Mouse (Mus musculus): ENCODE data around the gene Pih1d1. TPM values are rescaled to one million over a fixed set of nuclear protein-coding genes. Genes with fewer than 3 reads are reported as not detected.

Pih1d1 gene
- total and polyA plus RNA-seq, 3 experiments, result 37.4 to 69.3 (median 50.3) TPM

- H3K27ac ChIP-seq (ENCODE audit: insufficient read depth, low read depth), result no peak overlapping the region
- dilution Hi-C loops (cut with MboI; ENCODE audit: extremely low pct_ligation_motif_present, extremely low pct_unique_long_range_greater_than_20kb, low sequenced_read_pairs), result no loop called here
- H3K4me1 ChIP-seq (ENCODE audit: control insufficient read depth in 1 of 2, insufficient read depth in 2 of 2), result peaks cover 0 to 17% of the 10 kb centered on the region in 2 experiments; a peak in 2 of 4 replicates
- no peaks in the 10 kb centered on the region for H3K9me3 ChIP-seq (replicated peaks; ENCODE audit: low read length)
- H3K79me2 ChIP-seq (replicated peaks; ENCODE audit: control insufficient read depth, extremely low read depth, insufficient read depth, poor library complexity, severe bottlenecking), result no peaks in the 10 kb centered on the region
- TF ChIP-seq BHLHE40 (IDR thresholded peaks at IDR 0.05; ENCODE audit: low read depth, low read length) (no peak), SMC3 (IDR thresholded peaks at IDR 0.05; ENCODE audit: low read depth, low read length) (no peak), MYC (IDR thresholded peaks at IDR 0.05; ENCODE audit: low read depth, low read length) (no peak), TBP (conservative IDR thresholded peaks at IDR 0.05; ENCODE audit: low read depth, low read length) (no peak), RAD21 (IDR thresholded peaks at IDR 0.05; ENCODE audit: low read depth, low read length) (no peak), PAX5 (IDR thresholded peaks at IDR 0.05; ENCODE audit: low read length) (no peak), MAZ (IDR thresholded peaks at IDR 0.05; ENCODE audit: low read depth, low read length) (no peak), UBTF (IDR thresholded peaks at IDR 0.05; ENCODE audit: low read depth, low read length) (no peak), ZKSCAN1 (IDR thresholded peaks at IDR 0.05; ENCODE audit: borderline replicate concordance, low read depth, low read length) (no peak)
- in situ Hi-C loops (cut with MboI; ENCODE audit: low pct_ligation_motif_present, low pct_unique_long_range_greater_than_20kb, low sequenced_read_pairs), result no loop called here
- DNase-seq (ENCODE audit: extremely low read depth), result no peak
- H3K36me3 ChIP-seq (replicated peaks in 1 of 2; ENCODE audit: control insufficient read depth in 1 of 2, insufficient read depth in 1 of 2, low read length in 1 of 2), result peaks cover 12 to 56% of the 10 kb centered on the region in 2 experiments
- no peak overlapping the region for H3K4me2 ChIP-seq (ENCODE audit: insufficient read depth, low read depth, poor library complexity, severe bottlenecking)
- H3K4me3 ChIP-seq (replicated peaks in 1 of 3; ENCODE audit: low read depth in 2 of 3, low read length in 2 of 3, poor library complexity in 1 of 3), result no peak overlapping the region
- no peak overlapping the region for H3K9ac ChIP-seq (ENCODE audit: insufficient read depth, low read depth)
- H3K27me3 ChIP-seq (replicated peaks), result no peaks in the 10 kb centered on the region
Measured at GRCm38 (mm10) chr7:45141319-45141718, 12.8 kb upstream of the Pih1d1 start.

- TF ChIP-seq TBP (conservative IDR thresholded peaks at IDR 0.05; ENCODE audit: low read depth, low read length) (no peak), EP300 (IDR thresholded peaks at IDR 0.05; ENCODE audit: low read length) (no peak), ZNF384 (IDR thresholded peaks at IDR 0.05; ENCODE audit: low read depth, low read length) (no peak), IRF4 (IDR thresholded peaks at IDR 0.05; ENCODE audit: low read depth, low read length) (no peak), ZKSCAN1 (IDR thresholded peaks at IDR 0.05; ENCODE audit: borderline replicate concordance, low read depth, low read length) (no peak), CHD2 (IDR thresholded peaks at IDR 0.05; ENCODE audit: low read length) (no peak), ZMIZ1 (IDR thresholded peaks at IDR 0.05; ENCODE audit: low read depth, low read length) (no peak), BHLHE40 (IDR thresholded peaks at IDR 0.05; ENCODE audit: low read depth, low read length) (no peak), ETS1 (conservative IDR thresholded peaks at IDR 0.05; ENCODE audit: low read depth, low read length) (no peak)
- Histone ChIP-seq H3K4me1 (ENCODE audit: control insufficient read depth in 1 of 2, insufficient read depth in 2 of 2) (peaks cover 0 to 13% of the 10 kb centered on the region in 2 experiments; a peak in 2 of 4 replicates), H3K4me2 (ENCODE audit: insufficient read depth, low read depth, poor library complexity, severe bottlenecking) (no peak overlapping the region), H3K27ac (ENCODE audit: insufficient read depth, low read depth) (no peak overlapping the region), H3K27me3 (replicated peaks) (no peaks in the 10 kb centered on the region), H3K79me2 (replicated peaks; ENCODE audit: control insufficient read depth, extremely low read depth, insufficient read depth, poor library complexity, severe bottlenecking) (no peaks in the 10 kb centered on the region), H3K9me3 (replicated peaks; ENCODE audit: low read length) (no peaks in the 10 kb centered on the region), H3K9ac (ENCODE audit: insufficient read depth, low read depth) (no peak overlapping the region), H3K36me3 (replicated peaks in 1 of 2; ENCODE audit: control insufficient read depth in 1 of 2, insufficient read depth in 1 of 2, low read length in 1 of 2) (peaks cover 12 to 62% of the 10 kb centered on the region in 2 experiments), H3K4me3 (replicated peaks in 1 of 3; ENCODE audit: low read depth in 2 of 3, low read length in 2 of 3, poor library complexity in 1 of 3) (no peak overlapping the region)
- dilution Hi-C loops (cut with MboI; ENCODE audit: extremely low pct_ligation_motif_present, extremely low pct_unique_long_range_greater_than_20kb, low sequenced_read_pairs) (no loop called here), in situ Hi-C loops (cut with MboI; ENCODE audit: low pct_ligation_motif_present, low pct_unique_long_range_greater_than_20kb, low sequenced_read_pairs) (no loop called here)
- no peak for DNase-seq (ENCODE audit: extremely low read depth)
Measured at GRCm38 (mm10) chr7:45141914-45142313, 12.2 kb upstream of the Pih1d1 start.
